Mouse (Mus musculus): Measurements from ENCODE around the gene Gm20806. TPM values are rescaled to one million over a fixed set of nuclear protein-coding genes. Genes with fewer than 3 reads are reported as not detected.

The Gm20806 gene
- polyA plus RNA-seq (2012; rRNA removed), result not detected in 2 replicates

GRCm38 (mm10) chrY:78837956-78838355, at the start of gene Gm20806:
Gene Gm20806, minus strand, starts transcription at chrY:78838056.

